Mouse (Mus musculus): ENCODE measurements around the gene Il5ra.

GRCm38 (mm10) chr6:106705506-106706035 lies 43.3 kb downstream of the Il5ra start:
- TF ChIP-seq POLR2A (IDR thresholded peaks at IDR 0.05; ENCODE audit: control insufficient read depth, low read depth, low read length) (no peak), CTCF (IDR thresholded peaks at IDR 0.05; ENCODE audit: control insufficient read depth, insufficient read depth, insufficient replicate concordance, low read depth, low read length) (no peak)

Data from testis, adult 2 months (tissue).